Mouse (Mus musculus): ENCODE data around the gene BC028528. TPM values are rescaled to one million over a fixed set of nuclear protein-coding genes. Genes with fewer than 3 reads are reported as not detected.
A peak's percentile ranks its signal among the peaks of the same experiment; 100 is the strongest.

Gene BC028528
- 7.6 and 10.2 TPM in 2 replicates for polyA plus RNA-seq (2016; fragmentation: Nextera tagmentation; extraction: Ambion mirVana)

- Histone ChIP-seq H3K4me3 (peak within 1 kb of the TSS; percentile 33), H3K36me3 (replicated peaks) (peaks cover 7% of the 10 kb centered on the region; the same call in 1 of the 2 replicates), H3K27me3 (replicated peaks; ENCODE audit: low read depth, poor library complexity, severe bottlenecking) (no peaks in the 10 kb centered on the region), H3K4me1 (peaks cover 52% of the 10 kb centered on the region), H3K9me3 (no peaks in the 10 kb centered on the region), H3K27ac (replicated peaks) (peak within 1 kb of the TSS; percentile 84)
- DNase-seq (ENCODE audit: low spot score): peak; percentile 29
- WGBS: 24% methylated on average over 12 of the region's 12 CpGs
These were observed at the start of gene BC028528 for GRCm38 (mm10) chr3:95891211-95892065. TSS of gene BC028528 (minus strand) at chr3:95892005.

GRCm38 (mm10) chr3:95938835-95939234, 47.0 kb upstream of the BC028528 start:
- 91% methylated on average over 15 of the region's 15 CpGs for WGBS
- Histone ChIP-seq H3K4me3 (no peak overlapping the region), H3K4me1 (no peaks in the 10 kb centered on the region), H3K27me3 (replicated peaks; ENCODE audit: low read depth, poor library complexity, severe bottlenecking) (no peaks in the 10 kb centered on the region), H3K9me3 (no peaks in the 10 kb centered on the region), H3K36me3 (replicated peaks) (peaks cover 99% of the 10 kb centered on the region), H3K27ac (replicated peaks) (no peak overlapping the region)
- DNase-seq (ENCODE audit: low spot score): peak; percentile 21

GRCm38 (mm10) chr3:95938217-95938616, 46.4 kb upstream of the BC028528 start:
- no peak for DNase-seq (ENCODE audit: low spot score)
- Histone ChIP-seq H3K4me3 (no peak overlapping the region), H3K36me3 (replicated peaks) (peaks cover 99% of the 10 kb centered on the region), H3K27me3 (replicated peaks; ENCODE audit: low read depth, poor library complexity, severe bottlenecking) (no peaks in the 10 kb centered on the region), H3K4me1 (no peaks in the 10 kb centered on the region), H3K9me3 (no peaks in the 10 kb centered on the region), H3K27ac (replicated peaks) (no peak overlapping the region)
- WGBS: 98% methylated on average over 8 of the region's 8 CpGs

- no peak for DNase-seq (ENCODE audit: low spot score)
- peaks cover 73% of the 10 kb centered on the region for H3K36me3 ChIP-seq (replicated peaks)
- no peak overlapping the region for H3K27ac ChIP-seq (replicated peaks)
- peaks cover 19% of the 10 kb centered on the region for H3K4me1 ChIP-seq
- no peak overlapping the region for H3K4me3 ChIP-seq
- 94% methylated on average over 1 of the region's 1 CpGs for WGBS
- no peaks in the 10 kb centered on the region for H3K27me3 ChIP-seq (replicated peaks; ENCODE audit: low read depth, poor library complexity, severe bottlenecking)
- H3K9me3 ChIP-seq: no peaks in the 10 kb centered on the region
These were observed 42.6 kb upstream of the BC028528 start for GRCm38 (mm10) chr3:95934448-95934847.

- 95% methylated on average over 7 of the region's 7 CpGs for WGBS
- peaks cover 61% of the 10 kb centered on the region for H3K36me3 ChIP-seq (replicated peaks)
- H3K4me3 ChIP-seq: peak overlapping the region; percentile 18; the same call in 1 of the 2 replicates
- H3K27me3 ChIP-seq (replicated peaks; ENCODE audit: low read depth, poor library complexity, severe bottlenecking): no peaks in the 10 kb centered on the region
- DNase-seq (ENCODE audit: low spot score): no peak
- peaks cover 19% of the 10 kb centered on the region for H3K4me1 ChIP-seq
- H3K27ac ChIP-seq (replicated peaks): no peak overlapping the region
- H3K9me3 ChIP-seq: no peaks in the 10 kb centered on the region
These were observed 41.4 kb upstream of the BC028528 start for GRCm38 (mm10) chr3:95933111-95933750.

- Histone ChIP-seq H3K9me3 (no peaks in the 10 kb centered on the region), H3K36me3 (replicated peaks) (peaks cover 54% of the 10 kb centered on the region), H3K27me3 (replicated peaks; ENCODE audit: low read depth, poor library complexity, severe bottlenecking) (no peaks in the 10 kb centered on the region), H3K4me1 (peaks cover 19% of the 10 kb centered on the region), H3K4me3 (peak overlapping the region; percentile 25; the same call in 1 of the 2 replicates), H3K27ac (replicated peaks) (no peak overlapping the region)
- WGBS: 94% methylated on average over 7 of the region's 7 CpGs
- DNase-seq (ENCODE audit: low spot score): no peak
These were observed 40.8 kb upstream of the BC028528 start for GRCm38 (mm10) chr3:95932566-95932965.

- Histone ChIP-seq H3K27me3 (replicated peaks; ENCODE audit: low read depth, poor library complexity, severe bottlenecking) (no peaks in the 10 kb centered on the region), H3K4me1 (peaks cover 19% of the 10 kb centered on the region), H3K4me3 (peak overlapping the region; percentile 25; the same call in 1 of the 2 replicates), H3K9me3 (no peaks in the 10 kb centered on the region), H3K36me3 (replicated peaks) (peaks cover 50% of the 10 kb centered on the region), H3K27ac (replicated peaks) (no peak overlapping the region)
- WGBS: 76% methylated on average over 1 of the region's 1 CpGs
- no peak for DNase-seq (ENCODE audit: low spot score)
These were observed 40.4 kb upstream of the BC028528 start for GRCm38 (mm10) chr3:95932157-95932556.

- no peaks in the 10 kb centered on the region for H3K27me3 ChIP-seq (replicated peaks; ENCODE audit: low read depth, poor library complexity, severe bottlenecking)
- WGBS: 93% methylated on average over 1 of the region's 1 CpGs
- no peak overlapping the region for H3K27ac ChIP-seq (replicated peaks)
- H3K36me3 ChIP-seq (replicated peaks): peaks cover 43% of the 10 kb centered on the region
- H3K9me3 ChIP-seq: no peaks in the 10 kb centered on the region
- no peak for DNase-seq (ENCODE audit: low spot score)
- peak overlapping the region; percentile 89; the same call in 1 of the 2 replicates for H3K4me3 ChIP-seq
- peaks cover 19% of the 10 kb centered on the region for H3K4me1 ChIP-seq
These were observed 39.7 kb upstream of the BC028528 start for GRCm38 (mm10) chr3:95931471-95931870.

- 7% methylated on average over 5 of the region's 5 CpGs for WGBS
- Histone ChIP-seq H3K4me1 (peaks cover 19% of the 10 kb centered on the region), H3K4me3 (peak overlapping the region; percentile 89), H3K9me3 (no peaks in the 10 kb centered on the region), H3K36me3 (replicated peaks) (peaks cover 34% of the 10 kb centered on the region), H3K27me3 (replicated peaks; ENCODE audit: low read depth, poor library complexity, severe bottlenecking) (no peaks in the 10 kb centered on the region), H3K27ac (replicated peaks) (peak overlapping the region; percentile 99)
- DNase-seq (ENCODE audit: low spot score): peak; percentile 30
These were observed 38.6 kb upstream of the BC028528 start for GRCm38 (mm10) chr3:95930471-95930789.

GRCm38 (mm10) chr3:95929581-95930470, 38.0 kb upstream of the BC028528 start:
- WGBS: under 1% methylated on average over 105 of the region's 105 CpGs
- Histone ChIP-seq H3K36me3 (replicated peaks) (peaks cover 28% of the 10 kb centered on the region), H3K9me3 (no peaks in the 10 kb centered on the region), H3K4me1 (peaks cover 19% of the 10 kb centered on the region), H3K4me3 (peak overlapping the region; percentile 89), H3K27ac (replicated peaks) (peak overlapping the region; percentile 99), H3K27me3 (replicated peaks; ENCODE audit: low read depth, poor library complexity, severe bottlenecking) (no peaks in the 10 kb centered on the region)
- DNase-seq (ENCODE audit: low spot score): peak; percentile 73

- WGBS: under 1% methylated on average over 49 of the region's 49 CpGs
- DNase-seq (ENCODE audit: low spot score): peak; percentile 96
These were observed 37.1 kb upstream of the BC028528 start, which contains the start of gene Anp32e for GRCm38 (mm10) chr3:95928658-95929503. TSS of gene Anp32e (plus strand) at chr3:95929246.

More at GRCm38 (mm10) chr3:95928658-95929503, 37.1 kb upstream of the BC028528 start, which contains the start of gene Anp32e:
- H3K4me3 ChIP-seq: peak within 1 kb of the TSS; percentile 89
- peaks cover 18% of the 10 kb centered on the region for H3K36me3 ChIP-seq (replicated peaks)
- peak within 1 kb of the TSS; percentile 99 for H3K27ac ChIP-seq (replicated peaks)
- H3K4me1 ChIP-seq: peaks cover 19% of the 10 kb centered on the region
- H3K9me3 ChIP-seq: no peaks in the 10 kb centered on the region
- no peaks in the 10 kb centered on the region for H3K27me3 ChIP-seq (replicated peaks; ENCODE audit: low read depth, poor library complexity, severe bottlenecking)
